29 mouse cellular contexts compared by ENCODE assay signal in the genomic region with DNA sequence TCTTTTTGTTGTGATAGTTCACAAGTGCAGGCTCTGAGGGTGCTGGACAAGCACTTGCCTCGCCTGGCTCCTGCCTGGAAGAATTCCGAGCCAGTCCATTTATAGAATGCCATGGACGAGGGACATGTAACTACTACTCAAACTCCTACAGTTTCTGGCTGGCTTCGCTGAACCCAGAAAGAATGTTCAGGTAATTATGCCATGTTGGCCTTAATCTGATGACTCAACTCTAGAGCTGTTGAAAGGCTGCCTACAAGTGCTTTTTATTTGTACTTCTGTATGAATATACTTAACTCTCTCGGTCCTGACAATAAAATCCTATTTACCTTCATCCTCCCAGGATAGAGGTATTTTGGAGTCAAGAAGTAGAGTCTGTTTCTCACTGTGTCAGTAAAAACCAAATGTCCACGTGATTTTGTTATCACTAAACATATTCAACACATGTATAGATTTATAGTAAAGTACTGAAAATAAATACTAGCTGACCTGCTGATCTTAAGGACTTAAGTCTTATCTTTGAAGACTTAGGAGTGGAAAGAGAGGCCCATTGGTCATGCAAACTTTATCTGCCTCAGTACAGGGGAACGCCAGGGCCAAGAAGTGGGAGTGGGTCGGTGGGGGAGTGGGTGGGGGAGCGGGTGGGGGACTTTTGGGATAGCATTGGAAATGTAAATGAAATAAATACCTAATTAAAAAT. TPM values are rescaled to one million over a fixed set of nuclear protein-coding genes. Genes with fewer than 3 reads are reported as not detected.
DNase-seq lines count a peak whose midpoint lies in the region; ATAC-seq lines count a peak whose summit lies in the region.
"Had no signal": no experiment of that assay in that cellular context is flagged by ENCODE, and none has a peak within 500 bp of the region (broad histone marks: within the 10 kb centered on the region; RNA-seq: fewer than 3 reads in every experiment).

No protein-coding gene starts in this region.

- WGBS in liver, embryonic 12.5 days (ENCODE audit: insufficient replicate concordance): 50% methylated on average over 9 of the region's 9 CpGs
- WGBS in intestine, embryonic 16.5 days: 67% methylated on average over 9 of the region's 9 CpGs

- no peak overlapping the region for H3K9ac ChIP-seq in liver, embryonic 12.5 days
- no peak overlapping the region for H3K9ac ChIP-seq in intestine, embryonic 16.5 days (ENCODE audit: low read depth, low read length)
- H3K9ac ChIP-seq: forebrain, embryonic 12.5 days had no signal

- H3K27me3 ChIP-seq in liver, embryonic 12.5 days (replicated peaks): peaks cover 3% of the 10 kb centered on the region; the same call in 1 of the 2 replicates
- no peaks in the 10 kb centered on the region for H3K27me3 ChIP-seq in intestine, embryonic 16.5 days (replicated peaks; ENCODE audit: control insufficient read depth, insufficient read depth, low read length)

- DNase-seq in liver: no peak
- DNase-seq in brain, adult 2 months (ENCODE audit: low read depth, low spot score): peak; percentile 29
- DNase-seq in lung, adult 18-20 months: peak; percentile 66 to 67
- peak; percentile 32 for DNase-seq in lung, postnatal 14 days
- DNase-seq in left cerebral cortex, postnatal 4 days: no peak
- no peak for DNase-seq in cerebellum, adult 9-11 months
- DNase-seq: cerebellum, adult 8-10 months; gastrocnemius, postnatal 14 days; heart, adult 18-20 months; kidney, adult 2 months; kidney, postnatal 25 days; layer of hippocampus, adult 9-11 months; spleen, adult 18-20 months; thymus, adult 2 months had no signal

- no peaks in the 10 kb centered on the region for H3K36me3 ChIP-seq in liver, embryonic 12.5 days
- no peaks in the 10 kb centered on the region for H3K36me3 ChIP-seq in intestine, embryonic 16.5 days (ENCODE audit: control insufficient read depth, insufficient read depth, low read length)
- H3K36me3 ChIP-seq: embryonic facial prominence, embryonic 10.5 days; forebrain, embryonic 12.5 days; hindbrain, embryonic 10.5 days; limb, embryonic 10.5 days; midbrain, embryonic 10.5 days had no signal

- H3K4me3 ChIP-seq in liver, embryonic 12.5 days: no peak overlapping the region
- H3K4me3 ChIP-seq in intestine, embryonic 16.5 days (ENCODE audit: low read length): no peak overlapping the region
- H3K4me3 ChIP-seq: embryonic facial prominence, embryonic 10.5 days; forebrain, embryonic 12.5 days; hindbrain, embryonic 10.5 days; left cerebral cortex, adult 2 months; limb, embryonic 10.5 days; midbrain, embryonic 10.5 days had no signal

- H3K27ac ChIP-seq in liver, embryonic 12.5 days: peak overlapping the region; percentile 72
- H3K27ac ChIP-seq in intestine, embryonic 16.5 days (ENCODE audit: low read length): no peak overlapping the region
- H3K27ac ChIP-seq: embryonic facial prominence, embryonic 10.5 days; forebrain, embryonic 12.5 days; hindbrain, embryonic 10.5 days; left cerebral cortex, adult 2 months; limb, embryonic 10.5 days; macrophage; midbrain, embryonic 10.5 days had no signal

- peak; percentile 83 for ATAC-seq in liver, embryonic 12.5 days
- no peak for ATAC-seq in intestine, embryonic 16.5 days

- H3K9me3 ChIP-seq in liver, embryonic 12.5 days (replicated peaks): no peaks in the 10 kb centered on the region
- H3K9me3 ChIP-seq in intestine, embryonic 16.5 days (ENCODE audit: control insufficient read depth, low read length): no peaks in the 10 kb centered on the region
- H3K9me3 ChIP-seq: embryonic facial prominence, embryonic 10.5 days; forebrain, embryonic 12.5 days; hindbrain, embryonic 10.5 days; limb, embryonic 10.5 days; midbrain, embryonic 10.5 days had no signal

- intact Hi-C loops in left cerebral cortex, postnatal 4 days (cut with DNase I): no loop called here

- H3K4me1 ChIP-seq in liver, embryonic 12.5 days: peaks cover 30% of the 10 kb centered on the region
- no peaks in the 10 kb centered on the region for H3K4me1 ChIP-seq in intestine, embryonic 16.5 days (ENCODE audit: control insufficient read depth, insufficient read depth, low read length)
- H3K4me1 ChIP-seq: embryonic facial prominence, embryonic 10.5 days; forebrain, embryonic 12.5 days; hindbrain, embryonic 10.5 days; limb, embryonic 10.5 days; midbrain, embryonic 10.5 days had no signal

- peak overlapping the region; percentile 29 for H3K4me2 ChIP-seq in liver, embryonic 12.5 days
- H3K4me2 ChIP-seq in intestine, embryonic 16.5 days (ENCODE audit: low read depth, low read length): no peak overlapping the region
- H3K4me2 ChIP-seq: forebrain, embryonic 12.5 days had no signal

RNA-seq across cellular contexts. Expression of a gene that starts 6.7 kb away (rescaled TPM):
- polyA plus RNA-seq in liver, embryonic 12.5 days (2016; fragmentation: Nextera tagmentation; extraction: Ambion mirVana): 208 TPM in 2 replicates
- 166 and 173 TPM in 2 replicates for polyA plus RNA-seq in intestine, embryonic 16.5 days (2015; fragmentation: Nextera tagmentation; extraction: Ambion mirVana)
- total RNA-seq in left cerebral cortex, postnatal 4 days (2021): 100 to 1,000 TPM; 257 to 259 TPM

RNA-seq across cellular contexts. Expression of a gene that starts 50.3 kb away (rescaled TPM):
- polyA plus RNA-seq in liver, embryonic 12.5 days (2016; fragmentation: Nextera tagmentation; extraction: Ambion mirVana): not detected in 2 replicates
- polyA plus RNA-seq in intestine, embryonic 16.5 days (2015; fragmentation: Nextera tagmentation; extraction: Ambion mirVana): 201 and 234 TPM in 2 replicates
- total RNA-seq in left cerebral cortex, postnatal 4 days (2021): not detected
- total RNA-seq: adrenal gland, postnatal 4 days; common myeloid progenitor, adult 5-6 weeks; gastrocnemius, postnatal 14 days; heart, adult 18-20 months; left cerebral cortex, adult 2 months had no signal
- polyA plus RNA-seq: frontal cortex, adult 2 months; kidney, adult 2 months; limb, embryonic 10.5 days; macrophage; midbrain, embryonic 10.5 days had no signal

RNA-seq across cellular contexts. Expression of a gene that starts 53.1 kb away (rescaled TPM):
- not detected in 2 replicates for polyA plus RNA-seq in liver, embryonic 12.5 days (2016; fragmentation: Nextera tagmentation; extraction: Ambion mirVana)
- not detected in 2 replicates for polyA plus RNA-seq in intestine, embryonic 16.5 days (2015; fragmentation: Nextera tagmentation; extraction: Ambion mirVana)
- total RNA-seq in left cerebral cortex, postnatal 4 days (2021): not detected
- total RNA-seq: adrenal gland, postnatal 4 days; common myeloid progenitor, adult 5-6 weeks; gastrocnemius, postnatal 14 days; heart, adult 18-20 months; left cerebral cortex, adult 2 months had no signal
- polyA plus RNA-seq: embryonic facial prominence, embryonic 10.5 days; forebrain, embryonic 12.5 days; frontal cortex, adult 2 months; heart, embryonic 16.5 days; hindbrain, embryonic 10.5 days; kidney, adult 2 months; limb, embryonic 10.5 days; macrophage; midbrain, embryonic 10.5 days; stomach, embryonic 14.5 days; thymus, adult 2 months; urinary bladder, adult 2 months had no signal

Comparison
In these comparisons a context has a peak if more than half of its experiments do, and no peak if none do; other contexts are left out.
1. DNase-seq: peak in brain, adult 2 months (single experiment), lung, adult 18-20 months (2 of 2) and lung, postnatal 14 days (single experiment); none in liver (single experiment), left cerebral cortex, postnatal 4 days (single experiment) and cerebellum, adult 9-11 months (single experiment).
2. RNA of a gene that starts 50.3 kb away (polyA plus RNA-seq): 201 to 234 TPM in intestine, embryonic 16.5 days; not detected in liver, embryonic 12.5 days; every median in the first group is over 100 times any median in the second.